Mouse (Mus musculus): ENCODE data around the gene 1810009A15Rik. TPM values are rescaled to one million over a fixed set of nuclear protein-coding genes. Genes with fewer than 3 reads are reported as not detected.
"Not testable (repeated sequence)": the region's sequence is repeated elsewhere in the genome, so short reads cannot be mapped to it uniquely, and the experiment has no call there.

1810009A15Rik gene
- polyA plus RNA-seq, 1 experiment from 2014 or later: 100 TPM

- Histone ChIP-seq H3K4me1 (peaks cover 19% of the 10 kb centered on the region), H3K27ac (peak overlapping the region; percentile 93), H3K4me2 (peak overlapping the region; percentile 56), H3K9me3 (replicated peaks) (no peaks in the 10 kb centered on the region), H3K4me3 (replicated peaks) (peak overlapping the region; percentile 72; the same call in 1 of the 2 replicates), H3K9ac (no peak overlapping the region), H3K27me3 (no peaks in the 10 kb centered on the region), H3K36me3 (peaks cover 16% of the 10 kb centered on the region)
- WGBS: 59% methylated on average over 1 of the region's 1 CpGs
- no peak for ATAC-seq (replicated peaks; ENCODE audit: low FRiP score)
These were observed 1.6 kb upstream of the 1810009A15Rik start for GRCm38 (mm10) chr19:8886916-8887584.

GRCm38 (mm10) chr19:8887585-8888463 lies 829 bp upstream of the 1810009A15Rik start:
- Histone ChIP-seq H3K4me1 (peaks cover 23% of the 10 kb centered on the region), H3K36me3 (peaks cover 16% of the 10 kb centered on the region), H3K27me3 (no peaks in the 10 kb centered on the region), H3K4me3 (replicated peaks) (peak overlapping the region; percentile 72), H3K9ac (peak overlapping the region; percentile 78), H3K27ac (peak overlapping the region; percentile 93), H3K4me2 (peak overlapping the region; percentile 56), H3K9me3 (replicated peaks) (no peaks in the 10 kb centered on the region)
- 14% methylated on average over 19 of the region's 19 CpGs for WGBS
- no peak for ATAC-seq (replicated peaks; ENCODE audit: low FRiP score)

GRCm38 (mm10) chr19:8892829-8893766 lies 4.4 kb downstream of the 1810009A15Rik start, which contains the start of gene Ints5:
TSS of gene Ints5 (plus strand) at chr19:8893005.
- Histone ChIP-seq H3K9me3 (replicated peaks) (no peaks in the 10 kb centered on the region), H3K4me3 (replicated peaks) (peak within 1 kb of the TSS; percentile 79), H3K36me3 (peaks cover 43% of the 10 kb centered on the region), H3K27me3 (no peaks in the 10 kb centered on the region), H3K27ac (peak within 1 kb of the TSS; percentile 91), H3K4me2 (peak within 1 kb of the TSS; percentile 80), H3K9ac (peak within 1 kb of the TSS; percentile 96), H3K4me1 (peaks cover 36% of the 10 kb centered on the region)
- peak; percentile 63 for ATAC-seq (replicated peaks; ENCODE audit: low FRiP score)
- 2% methylated on average over 54 of the region's 54 CpGs for WGBS

- ATAC-seq (replicated peaks; ENCODE audit: low FRiP score): no peak
- Histone ChIP-seq H3K9ac (no peak overlapping the region), H3K27me3 (no peaks in the 10 kb centered on the region), H3K4me2 (no peak overlapping the region), H3K4me3 (replicated peaks) (no peak overlapping the region), H3K4me1 (peaks cover 43% of the 10 kb centered on the region), H3K36me3 (peaks cover 42% of the 10 kb centered on the region), H3K9me3 (replicated peaks) (no peaks in the 10 kb centered on the region), H3K27ac (no peak overlapping the region)
- 91% methylated on average over 9 of the region's 9 CpGs for WGBS
These were observed 6.8 kb downstream of the 1810009A15Rik start for GRCm38 (mm10) chr19:8895397-8895960.

- Histone ChIP-seq H3K36me3 (peaks cover 42% of the 10 kb centered on the region), H3K4me1 (peaks cover 43% of the 10 kb centered on the region)
- WGBS: 87% methylated on average over 5 of the region's 5 CpGs
- ATAC-seq (replicated peaks; ENCODE audit: low FRiP score); H3K27ac ChIP-seq; H3K9ac ChIP-seq; H3K4me3 ChIP-seq (replicated peaks); H3K27me3 ChIP-seq; H3K4me2 ChIP-seq; H3K9me3 ChIP-seq (replicated peaks): not testable (repeated sequence)
These were observed 7.6 kb downstream of the 1810009A15Rik start for GRCm38 (mm10) chr19:8896231-8896630.

- 19% methylated on average over 21 of the region's 21 CpGs for WGBS
- H3K9ac ChIP-seq: peak overlapping the region; percentile 46
- not testable (repeated sequence) for H3K27me3 ChIP-seq; H3K9me3 ChIP-seq (replicated peaks)
- peak overlapping the region; percentile 93 for H3K27ac ChIP-seq
- peaks cover 43% of the 10 kb centered on the region for H3K4me1 ChIP-seq
- H3K4me3 ChIP-seq (replicated peaks): peak overlapping the region; percentile 71
- peaks cover 46% of the 10 kb centered on the region for H3K36me3 ChIP-seq
- peak; percentile 47 for ATAC-seq (replicated peaks; ENCODE audit: low FRiP score)
- peak overlapping the region; percentile 63 for H3K4me2 ChIP-seq
These were observed 8.7 kb downstream of the 1810009A15Rik start for GRCm38 (mm10) chr19:8897211-8897864.

GRCm38 (mm10) chr19:8897865-8898495 lies 9.3 kb downstream of the 1810009A15Rik start, which contains the start of gene Ganab:
TSS of gene Ganab (plus strand) at chr19:8898071.
- under 1% methylated on average over 53 of the region's 53 CpGs for WGBS

GRCm38 (mm10) chr19:8898576-8898975 lies 9.9 kb downstream of the 1810009A15Rik start:
- peak overlapping the region; percentile 86 for H3K9ac ChIP-seq
- WGBS: 3% methylated on average over 13 of the region's 13 CpGs
- H3K9me3 ChIP-seq (replicated peaks): no peaks in the 10 kb centered on the region
- ATAC-seq (replicated peaks; ENCODE audit: low FRiP score): no peak; the same call in 1 of the 2 replicates
- H3K36me3 ChIP-seq: peaks cover 57% of the 10 kb centered on the region
- H3K4me3 ChIP-seq (replicated peaks): peak overlapping the region; percentile 71
- H3K4me1 ChIP-seq: peaks cover 36% of the 10 kb centered on the region
- H3K27me3 ChIP-seq: no peaks in the 10 kb centered on the region
- peak overlapping the region; percentile 93 for H3K27ac ChIP-seq
- peak overlapping the region; percentile 63 for H3K4me2 ChIP-seq

More at GRCm38 (mm10) chr19:8897865-8898495, 9.3 kb downstream of the 1810009A15Rik start, which contains the start of gene Ganab:
- peak within 1 kb of the TSS; percentile 63 for H3K4me2 ChIP-seq
- H3K27me3 ChIP-seq: no peaks in the 10 kb centered on the region
- H3K9ac ChIP-seq: peak within 1 kb of the TSS; percentile 86
- H3K4me1 ChIP-seq: peaks cover 40% of the 10 kb centered on the region
- H3K9me3 ChIP-seq (replicated peaks): no peaks in the 10 kb centered on the region
- peak within 1 kb of the TSS; percentile 93 for H3K27ac ChIP-seq
- peak; percentile 98 for ATAC-seq (replicated peaks; ENCODE audit: low FRiP score)
- peaks cover 51% of the 10 kb centered on the region for H3K36me3 ChIP-seq
- peak within 1 kb of the TSS; percentile 71 for H3K4me3 ChIP-seq (replicated peaks)

GRCm38 (mm10) chr19:8899079-8899478 lies 10.4 kb downstream of the 1810009A15Rik start:
- H3K4me2 ChIP-seq: peak overlapping the region; percentile 63
- 22% methylated on average over 3 of the region's 3 CpGs for WGBS
- H3K4me3 ChIP-seq (replicated peaks): peak overlapping the region; percentile 71
- H3K36me3 ChIP-seq: peaks cover 62% of the 10 kb centered on the region
- no peak overlapping the region for H3K27ac ChIP-seq
- peak overlapping the region; percentile 86 for H3K9ac ChIP-seq
- ATAC-seq (replicated peaks; ENCODE audit: low FRiP score): no peak
- H3K27me3 ChIP-seq: no peaks in the 10 kb centered on the region
- H3K9me3 ChIP-seq (replicated peaks): no peaks in the 10 kb centered on the region
- peaks cover 31% of the 10 kb centered on the region for H3K4me1 ChIP-seq

- no peak overlapping the region for H3K4me2 ChIP-seq
- H3K27me3 ChIP-seq: no peaks in the 10 kb centered on the region
- WGBS: 96% methylated on average over 5 of the region's 5 CpGs
- peaks cover 76% of the 10 kb centered on the region for H3K36me3 ChIP-seq
- no peak overlapping the region for H3K4me3 ChIP-seq (replicated peaks)
- no peak overlapping the region for H3K9ac ChIP-seq
- no peaks in the 10 kb centered on the region for H3K9me3 ChIP-seq (replicated peaks)
- no peak overlapping the region for H3K27ac ChIP-seq
- peaks cover 15% of the 10 kb centered on the region for H3K4me1 ChIP-seq
- no peak for ATAC-seq (replicated peaks; ENCODE audit: low FRiP score)
These were observed 14.8 kb downstream of the 1810009A15Rik start for GRCm38 (mm10) chr19:8903412-8903811.

Measured in kidney, embryonic 15.5 days (tissue).